Mouse (Mus musculus) fat pad, adult 2 months (tissue): ENCODE data around the gene Myh15.
"Not testable (repeated sequence)": the region's sequence is repeated elsewhere in the genome, so short reads cannot be mapped to it uniquely, and the experiment has no call there.

Experiments used
- DNase-seq: peaks from one replicate; pipeline ENCODE4 v3.0.0-alpha.2; 2011; ENCODE audit warnings: low read depth, low spot score; ENCODE audit errors: extremely low read depth

The Myh15 gene

GRCm38 (mm10) chr16:49057186-49057585 is at the start of gene Myh15:
Gene Myh15, plus strand, starts transcription at chr16:49057486.
- no peak for DNase-seq

GRCm38 (mm10) chr16:49016620-49017332 is 40.5 kb upstream of the Myh15 start:
- no peak for DNase-seq

GRCm38 (mm10) chr16:49035852-49036251 is 21.4 kb upstream of the Myh15 start:
- no peak for DNase-seq

- DNase-seq = no peak
Observed at GRCm38 (mm10) chr16:49037771-49038170, 19.5 kb upstream of the Myh15 start.

GRCm38 (mm10) chr16:49040554-49041221 is 16.6 kb upstream of the Myh15 start:
- no peak for DNase-seq

GRCm38 (mm10) chr16:49049214-49049613 is 8.1 kb upstream of the Myh15 start:
- no peak for DNase-seq

- DNase-seq = no peak
Observed at GRCm38 (mm10) chr16:49069256-49069963, 12.1 kb downstream of the Myh15 start.

GRCm38 (mm10) chr16:49071316-49071715 is 14.0 kb downstream of the Myh15 start:
- no peak for DNase-seq

GRCm38 (mm10) chr16:49128015-49128414 is 70.7 kb downstream of the Myh15 start:
- DNase-seq = no peak

- no peak for DNase-seq
Observed at GRCm38 (mm10) chr16:49156193-49156592, 98.9 kb downstream of the Myh15 start.

- no peak for DNase-seq
Observed at GRCm38 (mm10) chr16:49164349-49165137, 107.3 kb downstream of the Myh15 start.

GRCm38 (mm10) chr16:49165728-49166127 is 108.4 kb downstream of the Myh15 start:
- no peak for DNase-seq

GRCm38 (mm10) chr16:49167325-49167724 is 110.0 kb downstream of the Myh15 start:
- DNase-seq = no peak

- DNase-seq = no peak
Observed at GRCm38 (mm10) chr16:49175077-49175476, 117.8 kb downstream of the Myh15 start.

- DNase-seq = no peak
Observed at GRCm38 (mm10) chr16:49175729-49176395, 118.6 kb downstream of the Myh15 start.

- no peak for DNase-seq
Observed at GRCm38 (mm10) chr16:49193521-49193920, 136.2 kb downstream of the Myh15 start.

- no peak for DNase-seq
Observed at GRCm38 (mm10) chr16:49193986-49194385, 136.7 kb downstream of the Myh15 start.

- no peak for DNase-seq
Observed at GRCm38 (mm10) chr16:49196290-49196689, 139.0 kb downstream of the Myh15 start.

- DNase-seq = no peak
Observed at GRCm38 (mm10) chr16:49197951-49198350, 140.7 kb downstream of the Myh15 start.

GRCm38 (mm10) chr16:49223733-49224132 is 166.4 kb downstream of the Myh15 start:
- no peak for DNase-seq

- not testable (repeated sequence) for DNase-seq
Observed at GRCm38 (mm10) chr16:49243517-49243916, 186.2 kb downstream of the Myh15 start.
